Mouse (Mus musculus): ENCODE data around the gene C1qtnf6. TPM values are rescaled to one million over a fixed set of nuclear protein-coding genes. Genes with fewer than 3 reads are reported as not detected.

The C1qtnf6 gene
- polyA plus RNA-seq, 1 experiment from 2014 or later = 41.1 TPM

- Histone ChIP-seq H3K27ac (replicated peaks in 1 of 2; ENCODE audit: control insufficient read depth in 1 of 2, insufficient read depth in 1 of 2, low read depth in 2 of 2, low read length in 2 of 2) (no peak overlapping the region), H3K27me3 (ENCODE audit: control insufficient read depth, insufficient read depth, low read length) (peaks cover 14% of the 10 kb centered on the region), H3K9ac (ENCODE audit: low read length) (no peak overlapping the region), H3K4me1 (ENCODE audit: control insufficient read depth in 2 of 2, insufficient read depth in 2 of 2, low read length in 2 of 2) (peaks cover 4 to 14% of the 10 kb centered on the region in 2 experiments; a peak in 2 of 4 replicates), H3K4me3 (ENCODE audit: control insufficient read depth in 1 of 2, insufficient read depth in 1 of 2, low read depth in 1 of 2, low read length in 2 of 2) (no peak overlapping the region), H3K36me3 (ENCODE audit: control insufficient read depth, insufficient read depth, low read length) (no peaks in the 10 kb centered on the region), H3K9me3 (ENCODE audit: control insufficient read depth, low read length) (peaks cover 19% of the 10 kb centered on the region; the same call in 1 of the 2 replicates), H3K4me2 (ENCODE audit: low read length) (no peak overlapping the region)
- ATAC-seq (ENCODE audit: insufficient number of reproducible peaks, insufficient read depth, low FRiP score, low read depth) = no peak
- 54% methylated on average over 4 of the region's 4 CpGs for WGBS
Measured at GRCm38 (mm10) chr15:78549189-78549734, 18.0 kb upstream of the C1qtnf6 start.

- 77% methylated on average over 8 of the region's 8 CpGs for WGBS
- Histone ChIP-seq H3K4me3 (ENCODE audit: control insufficient read depth in 1 of 2, insufficient read depth in 1 of 2, low read depth in 1 of 2, low read length in 2 of 2) (no peak overlapping the region), H3K27ac (replicated peaks in 1 of 2; ENCODE audit: control insufficient read depth in 1 of 2, insufficient read depth in 1 of 2, low read depth in 2 of 2, low read length in 2 of 2) (no peak overlapping the region), H3K4me1 (ENCODE audit: control insufficient read depth in 2 of 2, insufficient read depth in 2 of 2, low read length in 2 of 2) (peaks cover 4 to 14% of the 10 kb centered on the region in 2 experiments; a peak in 2 of 4 replicates), H3K4me2 (ENCODE audit: low read length) (no peak overlapping the region), H3K36me3 (ENCODE audit: control insufficient read depth, insufficient read depth, low read length) (no peaks in the 10 kb centered on the region), H3K9me3 (ENCODE audit: control insufficient read depth, low read length) (peaks cover 19% of the 10 kb centered on the region; the same call in 1 of the 2 replicates), H3K27me3 (ENCODE audit: control insufficient read depth, insufficient read depth, low read length) (peaks cover 20% of the 10 kb centered on the region), H3K9ac (ENCODE audit: low read length) (no peak overlapping the region)
- ATAC-seq (ENCODE audit: insufficient number of reproducible peaks, insufficient read depth, low FRiP score, low read depth) = no peak
Measured at GRCm38 (mm10) chr15:78548711-78549110, 17.5 kb upstream of the C1qtnf6 start.

GRCm38 (mm10) chr15:78548336-78548665, 17.1 kb upstream of the C1qtnf6 start:
- Histone ChIP-seq H3K9me3 (ENCODE audit: control insufficient read depth, low read length) (peaks cover 19% of the 10 kb centered on the region; the same call in 1 of the 2 replicates), H3K4me2 (ENCODE audit: low read length) (no peak overlapping the region), H3K27me3 (ENCODE audit: control insufficient read depth, insufficient read depth, low read length) (peaks cover 22% of the 10 kb centered on the region), H3K36me3 (ENCODE audit: control insufficient read depth, insufficient read depth, low read length) (no peaks in the 10 kb centered on the region), H3K9ac (ENCODE audit: low read length) (no peak overlapping the region), H3K4me1 (ENCODE audit: control insufficient read depth in 2 of 2, insufficient read depth in 2 of 2, low read length in 2 of 2) (peaks cover 4 to 14% of the 10 kb centered on the region in 2 experiments; a peak in 2 of 4 replicates), H3K4me3 (ENCODE audit: control insufficient read depth in 1 of 2, insufficient read depth in 1 of 2, low read depth in 1 of 2, low read length in 2 of 2) (no peak overlapping the region), H3K27ac (replicated peaks in 1 of 2; ENCODE audit: control insufficient read depth in 1 of 2, insufficient read depth in 1 of 2, low read depth in 2 of 2, low read length in 2 of 2) (no peak overlapping the region)
- 32% methylated on average over 3 of the region's 3 CpGs for WGBS
- ATAC-seq (ENCODE audit: insufficient number of reproducible peaks, insufficient read depth, low FRiP score, low read depth) = no peak

- Histone ChIP-seq H3K9ac (ENCODE audit: low read length) (no peak overlapping the region), H3K36me3 (ENCODE audit: control insufficient read depth, insufficient read depth, low read length) (no peaks in the 10 kb centered on the region), H3K4me3 (ENCODE audit: control insufficient read depth in 1 of 2, insufficient read depth in 1 of 2, low read depth in 1 of 2, low read length in 2 of 2) (no peak overlapping the region), H3K9me3 (ENCODE audit: control insufficient read depth, low read length) (peaks cover 13% of the 10 kb centered on the region; the same call in 1 of the 2 replicates), H3K4me1 (ENCODE audit: control insufficient read depth in 2 of 2, insufficient read depth in 2 of 2, low read length in 2 of 2) (peaks cover 7 to 19% of the 10 kb centered on the region in 2 experiments), H3K4me2 (ENCODE audit: low read length) (no peak overlapping the region), H3K27me3 (ENCODE audit: control insufficient read depth, insufficient read depth, low read length) (peaks cover 22% of the 10 kb centered on the region), H3K27ac (replicated peaks in 1 of 2; ENCODE audit: control insufficient read depth in 1 of 2, insufficient read depth in 1 of 2, low read depth in 2 of 2, low read length in 2 of 2) (no peak overlapping the region)
- no peak for ATAC-seq (ENCODE audit: insufficient number of reproducible peaks, insufficient read depth, low FRiP score, low read depth)
- WGBS = 42% methylated on average over 5 of the region's 5 CpGs
Measured at GRCm38 (mm10) chr15:78547415-78548335, 16.5 kb upstream of the C1qtnf6 start.

- Histone ChIP-seq H3K4me3 (ENCODE audit: control insufficient read depth in 1 of 2, insufficient read depth in 1 of 2, low read depth in 1 of 2, low read length in 2 of 2) (no peak overlapping the region), H3K4me2 (ENCODE audit: low read length) (no peak overlapping the region), H3K4me1 (ENCODE audit: control insufficient read depth in 2 of 2, insufficient read depth in 2 of 2, low read length in 2 of 2) (peaks cover 21 to 35% of the 10 kb centered on the region in 2 experiments), H3K9ac (ENCODE audit: low read length) (no peak overlapping the region), H3K36me3 (ENCODE audit: control insufficient read depth, insufficient read depth, low read length) (no peaks in the 10 kb centered on the region), H3K27ac (replicated peaks in 1 of 2; ENCODE audit: control insufficient read depth in 1 of 2, insufficient read depth in 1 of 2, low read depth in 2 of 2, low read length in 2 of 2) (no peak overlapping the region), H3K9me3 (ENCODE audit: control insufficient read depth, low read length) (peaks cover 6% of the 10 kb centered on the region; the same call in 1 of the 2 replicates), H3K27me3 (ENCODE audit: control insufficient read depth, insufficient read depth, low read length) (peaks cover 22% of the 10 kb centered on the region)
- no peak for ATAC-seq (ENCODE audit: insufficient number of reproducible peaks, insufficient read depth, low FRiP score, low read depth)
- 77% methylated on average over 4 of the region's 4 CpGs for WGBS
Measured at GRCm38 (mm10) chr15:78546060-78546459, 14.8 kb upstream of the C1qtnf6 start.

GRCm38 (mm10) chr15:78544561-78545001, 13.4 kb upstream of the C1qtnf6 start, which contains the start of gene Sstr3:
TSS of gene Sstr3 (minus strand) at chr15:78544685.
- H3K36me3 ChIP-seq (ENCODE audit: control insufficient read depth, insufficient read depth, low read length) = no peaks in the 10 kb centered on the region
- no peak within 1 kb of the TSS for H3K4me3 ChIP-seq (ENCODE audit: control insufficient read depth in 1 of 2, insufficient read depth in 1 of 2, low read depth in 1 of 2, low read length in 2 of 2)
- H3K9me3 ChIP-seq (ENCODE audit: control insufficient read depth, low read length) = no peaks in the 10 kb centered on the region
- no peak for ATAC-seq (ENCODE audit: insufficient number of reproducible peaks, insufficient read depth, low FRiP score, low read depth)
- no peak within 1 kb of the TSS for H3K4me2 ChIP-seq (ENCODE audit: low read length)
- H3K27ac ChIP-seq (replicated peaks in 1 of 2; ENCODE audit: control insufficient read depth in 1 of 2, insufficient read depth in 1 of 2, low read depth in 2 of 2, low read length in 2 of 2) = no peak within 1 kb of the TSS
- peaks cover 21 to 38% of the 10 kb centered on the region in 2 experiments for H3K4me1 ChIP-seq (ENCODE audit: control insufficient read depth in 2 of 2, insufficient read depth in 2 of 2, low read length in 2 of 2)
- H3K27me3 ChIP-seq (ENCODE audit: control insufficient read depth, insufficient read depth, low read length) = peaks cover 29% of the 10 kb centered on the region
- WGBS = 10% methylated on average over 14 of the region's 14 CpGs
- H3K9ac ChIP-seq (ENCODE audit: low read length) = 0 out of 2 replicates have a peak within 1 kb of the TSS, but pooled peaks have one; percentile 4

GRCm38 (mm10) chr15:78544041-78544440, 12.8 kb upstream of the C1qtnf6 start:
- Histone ChIP-seq H3K9ac (ENCODE audit: low read length) (no peak overlapping the region), H3K27ac (replicated peaks in 1 of 2; ENCODE audit: control insufficient read depth in 1 of 2, insufficient read depth in 1 of 2, low read depth in 2 of 2, low read length in 2 of 2) (no peak overlapping the region), H3K4me3 (ENCODE audit: control insufficient read depth in 1 of 2, insufficient read depth in 1 of 2, low read depth in 1 of 2, low read length in 2 of 2) (no peak overlapping the region), H3K4me2 (ENCODE audit: low read length) (no peak overlapping the region), H3K4me1 (ENCODE audit: control insufficient read depth in 2 of 2, insufficient read depth in 2 of 2, low read length in 2 of 2) (peaks cover 21 to 38% of the 10 kb centered on the region in 2 experiments), H3K36me3 (ENCODE audit: control insufficient read depth, insufficient read depth, low read length) (no peaks in the 10 kb centered on the region), H3K27me3 (ENCODE audit: control insufficient read depth, insufficient read depth, low read length) (peaks cover 29% of the 10 kb centered on the region), H3K9me3 (ENCODE audit: control insufficient read depth, low read length) (no peaks in the 10 kb centered on the region)
- 72% methylated on average over 15 of the region's 15 CpGs for WGBS
- no peak for ATAC-seq (ENCODE audit: insufficient number of reproducible peaks, insufficient read depth, low FRiP score, low read depth)

All from heart, embryonic 14.5 days (tissue).